Mouse (Mus musculus) layer of hippocampus, adult 18-20 months (tissue): Measurements from ENCODE around the gene Clip1. TPM values are rescaled to one million over a fixed set of nuclear protein-coding genes. Genes with fewer than 3 reads are reported as not detected.

Source experiments
- DNase-seq, 2 experiments: peaks; one replicate each; pipeline ENCODE4 v3.0.0; 2022; ENCODE audit warnings: low spot score in 2 of 2
- total RNA-seq, 2 experiments: library from RNA; stranded (reverse); gene quantifications; 2 replicates each; pipeline ENCODE4 v1.2.3; 2021

The Clip1 gene
- total RNA-seq, 2 experiments from 2014 or later, result 127 to 137 TPM

GRCm38 (mm10) chr5:123671473-123671820 is 13.0 kb downstream of the Clip1 start:
- DNase-seq, result no peak

GRCm38 (mm10) chr5:123670800-123671472 is 13.5 kb downstream of the Clip1 start:
- no peak for DNase-seq

- no peak for DNase-seq
Observed at GRCm38 (mm10) chr5:123669991-123670799, 14.2 kb downstream of the Clip1 start.

- no peak for DNase-seq
Observed at GRCm38 (mm10) chr5:123667915-123668314, 16.5 kb downstream of the Clip1 start.

- no peak for DNase-seq
Observed at GRCm38 (mm10) chr5:123665956-123666355, 18.5 kb downstream of the Clip1 start.

GRCm38 (mm10) chr5:123664329-123664728 is 20.1 kb downstream of the Clip1 start:
- no peak for DNase-seq

DNA sequence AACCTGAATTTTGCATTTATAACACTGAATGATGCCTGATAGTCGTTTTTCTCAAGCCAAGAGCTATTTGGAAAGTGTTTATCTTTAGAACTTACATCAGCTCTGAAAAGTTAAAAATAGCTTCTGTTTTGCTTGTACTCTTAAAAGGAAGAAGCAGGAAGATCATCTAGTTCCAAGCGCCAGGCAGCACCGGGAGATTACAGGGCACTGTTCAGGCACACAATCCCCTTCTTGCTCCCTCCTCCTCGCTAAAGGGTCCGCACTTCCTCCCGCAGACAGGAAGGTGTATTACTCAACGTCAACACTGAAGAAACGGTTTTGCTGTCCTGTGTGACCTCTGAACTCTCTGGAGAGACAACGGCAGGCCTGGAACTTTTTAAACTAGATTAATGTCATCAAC is 22.4 kb downstream of the Clip1 start:
- DNase-seq, result no peak

DNA sequence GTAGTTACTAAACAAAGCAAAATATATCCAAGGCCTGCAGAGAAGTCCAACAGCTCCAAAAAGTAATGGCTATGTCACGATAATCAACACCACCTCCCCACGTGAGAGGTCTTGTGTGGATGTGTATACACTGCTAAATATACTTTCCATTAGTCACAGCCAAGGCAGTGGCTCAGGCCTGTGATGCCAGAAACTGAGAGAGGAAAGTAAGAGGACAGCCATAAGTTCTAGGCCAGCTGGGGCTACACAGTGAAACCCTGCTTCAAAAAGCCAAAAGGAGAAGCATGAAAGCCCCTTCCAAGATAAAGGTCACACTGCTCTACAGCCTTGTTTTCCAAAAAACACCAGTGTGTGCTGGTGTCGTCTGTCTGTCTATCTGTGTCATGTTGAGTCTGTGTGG is 22.8 kb downstream of the Clip1 start:
- no peak for DNase-seq

DNA sequence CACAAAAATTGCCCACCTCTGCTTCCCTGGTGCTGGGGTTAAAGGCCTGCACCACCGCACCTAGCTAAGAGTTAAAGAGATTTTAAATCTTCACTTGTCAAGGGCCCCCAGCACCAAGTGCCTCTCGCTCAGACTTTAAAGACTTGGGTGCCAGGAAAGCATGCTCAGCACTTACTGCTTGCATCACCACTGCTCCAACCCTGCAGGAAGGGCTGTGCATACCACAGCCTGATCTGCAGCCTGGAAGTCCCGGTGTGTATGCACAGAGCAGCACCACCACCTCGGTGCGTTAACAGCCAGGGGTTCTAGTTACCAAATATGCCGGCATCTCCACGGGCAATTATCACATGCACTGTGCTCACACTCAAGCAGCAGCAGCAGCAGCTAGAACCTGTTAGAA is 26.8 kb downstream of the Clip1 start:
- DNase-seq, result no peak

DNA sequence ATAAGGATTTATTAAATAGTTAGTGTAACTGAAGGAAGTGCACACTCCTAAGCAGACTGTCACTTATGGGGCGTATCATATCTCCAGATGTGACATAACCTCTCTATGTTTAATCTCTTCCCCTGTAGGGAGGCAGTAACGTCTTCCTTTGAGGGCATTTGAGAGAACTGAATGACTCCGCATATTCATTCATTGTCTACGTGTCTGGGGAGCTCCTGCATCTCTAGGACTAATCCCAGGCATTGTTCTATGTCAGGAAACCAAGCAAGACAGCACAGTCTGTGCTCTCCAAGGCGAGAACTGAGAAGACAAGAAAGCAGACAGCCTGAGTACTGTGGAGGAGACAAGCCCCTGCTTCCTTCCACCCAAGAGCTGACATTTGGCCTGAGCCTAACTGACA is 29.5 kb downstream of the Clip1 start:
- DNase-seq, result no peak

DNA sequence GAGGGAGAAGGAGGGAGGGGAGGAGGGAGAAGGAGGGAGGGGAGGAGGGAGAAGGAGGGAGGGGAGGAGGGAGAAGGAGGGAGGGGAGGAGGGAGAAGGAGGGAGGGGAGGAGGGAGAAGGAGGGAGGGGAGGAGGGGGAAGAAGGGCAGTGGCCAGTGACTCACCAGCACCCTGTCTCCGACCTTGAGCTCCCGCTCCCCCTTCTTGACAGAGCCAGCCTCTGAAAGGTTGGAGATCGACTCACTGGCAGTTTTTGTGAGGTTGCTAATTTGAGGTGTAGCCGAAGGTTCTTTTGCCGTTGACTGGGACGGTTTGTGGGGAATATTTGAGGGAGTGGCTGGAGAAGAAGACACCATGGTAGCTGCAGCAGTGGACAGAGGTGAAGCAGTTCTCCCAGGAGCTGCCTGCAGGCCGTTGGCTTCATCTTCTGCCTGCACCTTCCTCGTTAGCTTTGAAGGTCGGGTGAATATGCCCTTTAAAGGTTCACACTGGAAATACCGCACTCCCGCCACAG is 31.1 kb downstream of the Clip1 start:
- no peak for DNase-seq

DNA sequence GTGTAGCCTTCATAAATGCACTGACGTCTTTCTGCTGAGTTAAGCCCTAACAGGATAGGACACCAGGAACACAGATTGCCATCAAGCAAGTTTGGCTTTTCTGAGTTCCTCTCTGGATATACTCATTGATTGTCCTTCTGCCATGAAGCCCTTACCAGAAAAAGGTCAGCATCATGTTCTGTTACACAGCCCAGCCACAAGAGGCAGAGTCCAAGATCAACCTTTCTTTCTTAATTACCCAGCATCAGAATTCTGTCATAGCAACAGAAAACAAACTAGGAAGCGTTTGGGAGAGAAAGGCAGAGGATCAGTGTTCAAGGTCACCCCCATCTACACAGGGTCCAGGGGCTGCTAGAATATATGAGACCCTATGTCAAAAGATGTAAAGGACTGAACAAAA is 33.6 kb downstream of the Clip1 start:
- DNase-seq, result no peak

- DNase-seq, result no peak
Observed at GRCm38 (mm10) chr5:123642401-123642800, 42.0 kb downstream of the Clip1 start.

GRCm38 (mm10) chr5:123641259-123641900 is 43.0 kb downstream of the Clip1 start:
- DNase-seq, result no peak

DNA sequence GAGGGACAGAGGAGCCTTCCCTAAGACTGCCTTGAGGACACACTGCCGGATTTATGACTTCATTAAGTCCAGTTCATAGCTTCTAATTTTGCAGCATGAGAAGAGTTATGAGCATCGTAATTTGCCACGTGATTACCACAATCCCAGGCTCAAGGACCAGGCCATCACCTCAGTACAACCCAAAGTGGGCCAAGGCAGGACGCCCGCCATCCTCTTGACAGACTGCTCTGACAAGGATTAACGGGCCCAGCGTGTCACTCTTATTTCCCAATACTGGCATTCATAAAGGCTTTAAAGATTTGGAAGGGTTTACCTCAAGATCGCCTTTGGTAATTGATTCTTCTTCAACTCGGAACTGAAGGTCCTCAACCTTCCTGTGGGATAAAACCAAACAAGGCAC is 44.2 kb downstream of the Clip1 start:
- no peak for DNase-seq

GRCm38 (mm10) chr5:123631210-123631609 is 53.2 kb downstream of the Clip1 start:
- no peak for DNase-seq

DNA sequence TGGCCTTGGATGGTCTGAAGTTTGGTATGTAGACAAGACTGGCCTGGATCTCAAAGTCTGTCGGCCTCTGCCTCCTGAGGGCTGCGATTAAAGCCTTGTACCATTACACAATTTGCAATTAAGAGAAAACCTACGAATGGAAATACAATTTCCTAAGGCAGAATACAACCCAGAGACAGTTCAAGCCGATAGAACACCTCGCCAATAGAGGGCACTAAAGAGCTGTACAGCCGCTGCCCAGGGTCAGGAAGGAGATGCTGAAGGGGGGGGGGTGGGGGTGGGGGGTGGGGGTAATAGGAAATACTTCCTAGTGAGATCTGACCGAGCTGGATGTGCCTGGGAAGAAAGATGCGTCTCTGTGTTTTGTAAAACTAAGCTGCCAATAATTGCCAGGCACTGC is 57.8 kb downstream of the Clip1 start:
- peak in 1 of 2 experiments; percentile 71 for DNase-seq

DNA sequence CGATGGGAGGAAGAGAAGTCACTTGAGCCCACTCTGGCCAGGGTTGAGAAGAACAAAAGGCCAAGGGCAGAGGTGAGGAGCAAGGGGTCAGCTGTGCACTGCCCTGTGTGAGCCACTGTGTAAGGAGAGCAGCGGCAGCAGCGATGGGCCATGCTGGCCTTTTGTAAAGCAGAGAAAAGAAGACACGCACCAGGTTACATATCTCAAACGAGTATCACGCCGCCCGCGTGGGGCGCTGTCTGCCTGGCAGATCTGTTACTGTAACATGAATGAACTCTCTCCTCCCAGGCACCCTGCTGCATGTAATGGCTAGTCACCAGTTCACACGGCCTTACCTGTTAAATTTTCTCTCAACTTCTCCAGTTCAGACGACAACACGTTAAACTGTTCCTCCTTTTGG is 62.0 kb downstream of the Clip1 start:
- no peak for DNase-seq

DNA sequence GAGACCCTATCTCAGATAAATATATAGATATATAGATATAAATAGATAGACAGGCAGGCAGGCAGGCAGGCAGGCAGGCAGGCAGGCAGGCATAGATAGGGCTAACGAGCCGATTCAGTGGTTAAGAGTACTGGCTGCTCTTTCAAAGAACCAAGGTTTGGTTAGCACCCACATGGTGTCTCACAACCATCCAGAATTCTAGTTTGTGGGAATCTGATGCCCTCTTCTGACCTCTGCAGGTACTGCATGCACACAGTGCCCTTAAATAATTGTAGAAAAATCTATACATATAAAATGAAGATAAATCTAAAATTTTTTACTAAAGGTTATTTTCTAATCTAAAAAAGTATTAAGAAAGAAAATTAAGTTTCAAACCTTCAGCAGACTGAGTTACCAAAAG is 65.9 kb downstream of the Clip1 start:
- peak in 1 of 2 experiments; percentile 43 for DNase-seq

GRCm38 (mm10) chr5:123614246-123614645 is 70.2 kb downstream of the Clip1 start:
- DNase-seq, result no peak

DNA sequence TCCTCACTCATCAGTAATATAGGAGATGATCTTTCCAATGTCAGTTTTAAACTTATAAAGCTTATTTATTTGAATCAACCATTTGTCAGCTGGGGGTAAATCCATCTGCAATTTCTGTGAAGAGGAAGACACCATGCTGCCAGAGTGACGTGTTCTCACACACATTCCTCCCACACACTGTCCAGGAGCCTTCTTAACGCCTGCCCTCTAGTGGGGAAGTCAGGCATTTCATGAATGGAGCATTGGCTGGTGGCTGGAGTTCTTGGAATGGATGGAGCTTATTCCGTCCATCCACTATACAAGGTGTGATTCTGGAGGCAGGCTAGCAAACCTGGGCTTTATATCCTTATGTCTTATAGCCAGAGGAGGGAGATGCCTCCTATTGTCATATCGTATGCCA is 74.6 kb downstream of the Clip1 start:
- DNase-seq, result peak; percentile 88 to 95

GRCm38 (mm10) chr5:123609416-123609815 is 75.0 kb downstream of the Clip1 start:
- DNase-seq, result no peak
